Mouse (Mus musculus) cortical plate, adult 2 months (tissue): ENCODE results near the gene Rtel1.

Source experiments
- CTCF ChIP-seq: fragments of 200-500 bp; IDR thresholded peaks from 2 replicates; pipeline ENCODE4 v1.5.1; 2011; ENCODE audit warnings: mild to moderate bottlenecking, control low read depth, low read length; ENCODE audit not compliant: insufficient read depth; ENCODE audit errors: extremely low read depth
- POLR2A ChIP-seq: fragments of 200-500 bp; IDR thresholded peaks from 2 replicates; pipeline ENCODE4 v1.6.1; 2011; ENCODE audit warnings: mild to moderate bottlenecking, low read length, control low read depth; ENCODE audit not compliant: insufficient read depth; ENCODE audit errors: extremely low read depth

DNA sequence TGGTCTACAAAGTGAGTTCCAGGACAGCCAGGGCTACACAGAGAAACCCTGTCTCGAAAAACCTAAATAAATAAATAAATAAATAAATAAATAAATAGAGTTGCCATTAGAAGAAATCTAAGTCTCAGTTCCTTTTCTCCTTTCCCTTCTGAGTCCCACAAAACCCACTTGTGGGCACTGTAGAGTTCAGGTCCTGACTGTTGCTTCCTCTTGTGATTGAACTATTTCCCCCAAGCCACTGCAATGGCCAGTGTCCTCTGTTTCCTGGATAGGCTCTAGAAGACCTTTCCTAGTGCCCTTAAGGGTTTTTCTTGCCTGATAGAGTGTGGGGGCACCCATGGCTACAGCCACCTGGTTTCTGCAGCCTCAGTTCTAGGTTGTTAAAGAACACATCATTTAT lies 14.6 kb upstream of the Rtel1 start:
- TF ChIP-seq CTCF (no peak), POLR2A (no peak)
